Mouse (Mus musculus): ENCODE results near the gene Ttn.

Gene Ttn

GRCm38 (mm10) chr2:76693765-76694164 lies 288.6 kb downstream of the Ttn start:
- no peak for DNase-seq

GRCm38 (mm10) chr2:76690436-76691204 lies 291.7 kb downstream of the Ttn start:
- DNase-seq: no peak

GRCm38 (mm10) chr2:76688162-76688561 lies 294.2 kb downstream of the Ttn start:
- no peak for DNase-seq

GRCm38 (mm10) chr2:76687608-76688007 lies 294.7 kb downstream of the Ttn start:
- no peak for DNase-seq

- no peak for DNase-seq
Observed at GRCm38 (mm10) chr2:76686986-76687385, 295.4 kb downstream of the Ttn start.

- DNase-seq: no peak
Observed at GRCm38 (mm10) chr2:76682301-76682700, 300.0 kb downstream of the Ttn start.

GRCm38 (mm10) chr2:76676401-76677226 lies 305.7 kb downstream of the Ttn start:
- no peak for DNase-seq

GRCm38 (mm10) chr2:76675949-76676348 lies 306.4 kb downstream of the Ttn start:
- no peak for DNase-seq

- DNase-seq: peak in 1 of 2 experiments; percentile 48
Observed at GRCm38 (mm10) chr2:76675451-76675850, 306.9 kb downstream of the Ttn start.

GRCm38 (mm10) chr2:76674725-76675427 lies 307.5 kb downstream of the Ttn start, which contains the start of gene Plekha3:
Gene Plekha3 (plus strand): TSS chr2:76675281.
- peak; percentile 82 for DNase-seq

- peak; percentile 66 to 72 for DNase-seq
Observed at GRCm38 (mm10) chr2:76673472-76674081, 308.8 kb downstream of the Ttn start.

GRCm38 (mm10) chr2:76672966-76673392 lies 309.4 kb downstream of the Ttn start, which contains the start of gene Fkbp7:
Gene Fkbp7 (minus strand): TSS chr2:76673116.
- DNase-seq: peak; percentile 95

- DNase-seq: peak in 1 of 2 experiments; percentile 8
Observed at GRCm38 (mm10) chr2:76672134-76672745, 310.1 kb downstream of the Ttn start.

- DNase-seq: no peak
Observed at GRCm38 (mm10) chr2:76671641-76672040, 310.7 kb downstream of the Ttn start.

- DNase-seq: no peak
Observed at GRCm38 (mm10) chr2:76667200-76667599, 315.1 kb downstream of the Ttn start.

- no peak for DNase-seq
Observed at GRCm38 (mm10) chr2:76665531-76665930, 316.8 kb downstream of the Ttn start.

GRCm38 (mm10) chr2:76659419-76659818 lies 322.9 kb downstream of the Ttn start:
- no peak for DNase-seq

GRCm38 (mm10) chr2:76658551-76658950 lies 323.8 kb downstream of the Ttn start:
- DNase-seq: no peak

- no peak for DNase-seq
Observed at GRCm38 (mm10) chr2:76655982-76656381, 326.4 kb downstream of the Ttn start.

GRCm38 (mm10) chr2:76655444-76655843 lies 326.9 kb downstream of the Ttn start:
- no peak for DNase-seq

- DNase-seq: no peak
Observed at GRCm38 (mm10) chr2:76654646-76655045, 327.7 kb downstream of the Ttn start.

Data from B cell, adult 2 months (primary cell).